Mouse (Mus musculus) megakaryocyte progenitor cell, adult 5-6 weeks (primary cell): ENCODE results near the gene Setd3. TPM values are rescaled to one million over a fixed set of nuclear protein-coding genes. Genes with fewer than 3 reads are reported as not detected.
"Not testable (repeated sequence)": the region's sequence is repeated elsewhere in the genome, so short reads cannot be mapped to it uniquely, and the experiment has no call there.

Source experiments
- ATAC-seq: replicated peaks from 2 replicates; pipeline ENCODE4 v1.8.0; 2016; ENCODE audit warnings: mild to moderate bottlenecking, moderate TSS enrichment, inconsistent platforms; ENCODE audit not compliant: poor library complexity
- total RNA-seq, 2 experiments: library from RNA; stranded (forward) in 1 of 2; stranded (reverse) in 1 of 2; fragments of 157-497, 149-512 nt in 1 of 2; fragments of 200-1000 nt in 1 of 2; gene quantifications; 2 replicates each; pipeline versions ENCODE4 v1.2.3 to v1.2.4; 2015 to 2017

Gene Setd3
- total RNA-seq, 2 experiments from 2014 or later = 44.5 to 78.3 TPM

DNA sequence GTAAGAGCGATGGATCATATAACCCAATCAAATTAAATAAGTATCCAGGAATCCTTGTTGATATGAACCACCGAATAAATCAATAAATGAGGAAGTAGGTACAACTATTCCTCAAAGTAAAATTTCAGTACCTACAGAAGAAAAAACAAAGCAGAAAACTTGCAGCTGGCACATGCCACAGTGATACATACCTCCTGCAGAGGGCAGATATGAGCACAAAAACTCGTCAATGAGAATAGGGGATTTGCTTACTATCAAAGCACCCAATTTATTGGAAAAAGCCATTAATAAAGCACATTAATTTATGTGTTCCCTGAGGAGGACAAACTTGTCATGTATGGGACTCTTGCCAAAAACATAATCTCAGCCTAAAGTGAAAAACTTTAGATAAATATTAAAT lies 29.4 kb downstream of the Setd3 start:
- peak; percentile 52 for ATAC-seq

DNA sequence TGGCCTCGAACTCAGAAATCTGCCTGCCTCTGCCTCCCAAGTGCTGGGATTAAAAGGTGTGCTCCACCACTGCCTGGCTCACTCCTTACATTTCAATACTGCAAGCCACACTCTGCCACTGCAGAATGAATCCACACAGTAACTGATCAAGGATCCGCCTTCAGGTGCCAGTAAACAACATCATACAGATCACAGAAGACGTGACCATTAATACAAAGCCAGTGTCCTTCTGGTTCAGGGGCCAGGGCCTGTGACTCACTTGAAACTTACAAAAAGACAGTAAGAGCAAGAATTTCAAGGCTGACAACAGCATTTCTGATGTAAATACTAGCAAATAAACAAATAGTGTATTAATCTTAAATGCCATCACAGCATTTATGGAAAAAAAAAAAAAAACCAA lies 33.9 kb downstream of the Setd3 start:
- no peak for ATAC-seq

DNA sequence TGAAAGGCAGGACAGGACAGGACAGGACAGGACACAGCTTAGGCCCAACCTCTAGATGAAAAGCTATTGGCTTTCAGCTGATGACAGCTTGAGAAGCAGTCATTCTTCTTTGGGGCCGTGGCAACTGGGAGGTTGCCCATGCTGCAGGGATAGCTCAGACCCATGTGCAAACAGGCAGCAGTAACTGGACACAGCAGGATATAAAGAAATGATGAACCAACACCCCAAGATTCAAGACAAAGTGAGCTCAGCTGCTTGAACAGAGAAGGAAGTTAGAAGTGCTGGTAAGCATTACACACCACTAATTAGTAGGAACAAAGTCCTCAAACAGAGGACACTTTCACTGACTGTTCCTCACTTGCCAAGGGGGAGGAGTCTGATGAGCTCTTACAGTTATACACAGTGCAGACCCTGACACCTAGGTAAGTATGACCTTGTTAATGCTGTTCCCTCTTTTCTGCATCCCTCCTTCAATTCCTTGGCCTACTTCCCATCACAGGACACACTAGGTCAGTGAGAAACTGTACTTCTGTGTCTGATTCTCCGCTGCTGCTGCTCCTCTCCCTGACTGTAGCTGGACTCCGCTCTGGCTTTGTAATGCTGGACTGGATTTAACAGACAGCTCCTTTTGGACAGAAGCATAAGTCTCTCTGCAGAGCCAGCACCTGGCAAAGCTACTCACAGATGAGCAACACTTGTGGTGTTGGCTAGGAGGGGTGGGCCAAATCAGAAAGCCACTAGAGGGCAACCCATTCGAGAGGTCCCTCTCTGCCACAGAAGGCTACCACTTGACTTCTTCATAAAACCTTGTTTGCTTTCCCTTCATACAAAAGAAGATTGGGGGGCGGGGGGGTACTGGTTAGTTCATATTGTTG lies 35.3 kb downstream of the Setd3 start:
- ATAC-seq = no peak

DNA sequence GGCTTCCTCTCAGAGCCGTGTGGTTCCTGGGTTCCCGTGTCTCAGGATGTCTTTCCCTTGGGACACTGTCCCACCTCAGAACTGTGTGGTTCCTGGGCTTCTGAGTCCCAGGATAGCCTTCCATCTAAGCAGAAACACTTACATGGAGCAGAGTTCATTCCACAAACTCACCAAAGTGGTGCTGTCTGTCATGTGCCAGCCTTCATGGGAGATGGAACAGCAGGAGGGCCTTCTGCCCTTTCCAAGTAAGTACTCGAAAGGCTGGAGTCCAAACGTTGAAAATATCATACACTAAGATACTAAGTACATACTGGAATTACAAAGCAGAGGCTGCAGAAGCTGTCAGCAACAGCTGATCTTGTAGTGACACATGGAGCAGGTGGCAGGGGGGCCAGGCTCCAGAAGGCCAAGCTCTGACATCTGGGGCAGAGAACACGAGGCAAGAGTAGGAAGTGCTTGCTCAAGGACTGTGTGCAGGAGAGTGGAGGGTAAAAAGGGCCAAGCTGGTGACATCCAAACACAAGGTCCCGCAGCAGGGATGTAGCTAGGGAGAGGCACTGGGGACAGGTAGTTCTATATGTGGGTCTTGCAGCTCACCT lies 43.4 kb downstream of the Setd3 start:
- no peak for ATAC-seq

DNA sequence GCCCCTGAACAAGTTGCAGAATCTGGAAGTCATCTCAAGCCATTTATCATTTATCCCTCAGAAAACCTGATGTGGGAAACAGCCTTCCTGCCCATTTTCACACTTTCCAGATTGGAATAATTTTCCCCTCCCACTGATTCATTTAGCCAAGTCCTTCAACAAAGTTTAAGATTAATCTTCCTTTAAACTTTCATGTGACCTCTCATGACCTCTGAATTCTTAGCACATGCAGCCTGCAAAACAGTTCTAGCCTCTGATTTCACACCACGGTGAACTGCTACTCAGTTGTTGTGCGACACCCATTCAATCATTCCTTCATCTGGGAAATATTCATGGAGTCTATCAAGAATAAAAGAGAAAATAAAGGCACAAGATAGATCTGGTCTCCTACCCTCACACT lies 45.9 kb downstream of the Setd3 start:
- ATAC-seq = no peak

DNA sequence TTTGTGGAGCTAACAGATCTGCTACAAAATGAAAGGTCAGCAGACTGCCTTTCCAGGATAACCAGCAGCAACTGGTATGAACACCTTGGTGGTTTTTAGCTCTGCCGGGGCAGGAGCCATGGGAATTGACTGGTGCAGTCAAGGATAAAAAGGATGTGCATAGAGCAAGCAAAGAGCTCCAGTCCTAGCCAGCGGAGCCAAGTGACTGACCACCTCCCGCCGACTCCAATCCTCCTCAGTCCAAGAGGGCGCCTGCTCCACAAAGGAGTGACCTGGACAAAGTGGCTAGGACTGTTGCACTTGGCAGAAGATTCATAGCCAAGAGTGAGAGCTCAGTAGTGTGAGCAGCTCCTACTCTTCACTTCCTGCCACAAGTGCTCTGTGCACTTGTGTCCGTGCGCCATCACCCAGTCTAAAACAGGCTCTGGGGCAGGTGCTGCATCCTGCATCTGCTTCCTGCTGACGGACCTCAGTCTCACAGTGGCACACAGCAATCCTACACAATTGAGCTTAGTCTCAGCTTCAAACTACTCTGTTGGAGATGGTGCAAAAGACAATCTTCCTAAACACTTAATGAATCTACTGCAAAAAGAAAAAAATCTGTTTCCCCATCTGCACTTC lies 46.6 kb downstream of the Setd3 start:
- no peak for ATAC-seq

DNA sequence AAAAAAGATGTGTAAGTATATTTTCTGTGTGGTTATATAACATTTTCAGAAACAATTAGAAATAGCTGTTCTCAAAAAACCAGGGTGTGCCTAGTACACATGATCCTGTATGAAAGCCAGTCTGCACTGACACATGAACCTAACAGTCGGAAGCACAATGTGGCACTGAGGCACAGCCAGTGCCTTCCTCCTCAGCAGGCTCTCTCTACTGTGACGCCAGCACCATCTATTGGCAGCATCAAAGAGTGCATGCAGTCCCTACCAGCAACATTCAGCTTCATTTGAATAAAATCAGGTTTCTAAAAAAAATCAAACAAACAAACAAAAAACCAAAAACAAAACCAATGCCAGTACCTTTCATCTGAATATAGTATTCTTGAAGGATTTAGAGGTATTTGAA lies 57.8 kb downstream of the Setd3 start:
- peak; percentile 99 for ATAC-seq

DNA sequence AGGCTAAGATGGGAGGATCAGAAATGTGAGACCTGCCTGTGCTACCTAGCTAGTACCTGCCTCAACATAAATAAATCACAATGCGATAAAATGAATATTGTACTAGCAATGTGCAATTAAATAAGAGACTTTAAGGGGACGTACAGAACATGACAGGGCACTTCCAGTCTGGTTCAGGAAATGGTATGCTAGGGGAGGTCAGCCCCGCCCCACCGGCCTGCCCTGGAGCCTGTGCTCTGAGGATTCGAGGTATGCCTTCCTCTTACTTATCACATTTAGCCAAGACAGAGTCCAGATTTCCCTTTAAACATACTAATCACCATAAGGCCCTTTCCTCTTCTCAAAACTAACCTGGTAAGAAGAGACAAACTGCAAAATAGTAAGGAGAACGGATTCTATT lies 58.7 kb downstream of the Setd3 start:
- peak; percentile 45; the same call in 1 of the 2 replicates for ATAC-seq

DNA sequence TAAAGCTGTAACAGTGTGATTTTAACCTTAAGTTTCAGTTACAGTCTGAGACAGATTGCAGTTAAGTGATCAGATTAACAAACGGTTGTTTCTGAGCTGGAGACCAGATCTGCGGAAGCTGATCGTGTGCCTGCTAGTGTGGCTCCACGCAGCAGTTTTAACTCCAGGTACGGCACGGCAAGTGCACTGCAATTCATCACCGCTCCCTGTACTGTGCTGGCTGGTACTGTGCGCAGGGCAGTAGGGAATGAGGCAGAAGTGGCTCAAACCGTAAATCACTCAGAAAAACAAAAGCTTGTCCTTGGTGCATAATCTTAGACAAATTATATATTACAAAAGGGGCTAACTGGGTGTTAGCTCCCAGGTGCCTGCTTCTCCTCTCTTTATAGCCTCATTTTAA lies 59.2 kb downstream of the Setd3 start:
- ATAC-seq = no peak

DNA sequence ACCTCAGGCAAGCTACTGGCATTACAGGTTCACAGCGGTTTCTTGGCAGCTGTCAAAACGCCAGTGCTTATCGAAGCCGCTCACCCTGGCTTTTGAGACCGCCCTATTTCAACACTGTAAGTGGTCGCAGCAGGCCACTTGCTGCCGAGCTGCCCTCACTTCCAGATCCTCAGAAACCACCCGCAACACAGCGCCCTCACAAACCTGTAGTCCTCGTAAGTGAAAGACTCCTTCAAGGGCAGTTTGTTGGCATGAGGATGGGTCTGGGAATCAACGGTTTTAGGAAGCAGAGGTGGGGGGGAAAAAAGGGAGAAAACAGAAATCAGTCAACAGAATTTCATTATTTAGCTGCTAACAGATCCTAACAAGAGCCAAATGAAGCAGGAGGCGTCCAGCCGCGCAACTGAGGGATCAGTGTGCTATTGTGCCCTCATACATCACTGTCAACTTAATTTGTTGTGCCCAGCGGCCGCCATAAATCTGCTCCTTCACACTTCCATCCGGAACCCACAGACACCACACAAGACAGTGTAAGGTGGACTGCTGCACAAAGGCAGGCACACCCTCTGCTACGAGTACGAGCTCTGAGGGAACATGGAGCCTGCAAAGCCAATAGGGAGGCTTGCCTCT lies 60.1 kb downstream of the Setd3 start:
- ATAC-seq = no peak

DNA sequence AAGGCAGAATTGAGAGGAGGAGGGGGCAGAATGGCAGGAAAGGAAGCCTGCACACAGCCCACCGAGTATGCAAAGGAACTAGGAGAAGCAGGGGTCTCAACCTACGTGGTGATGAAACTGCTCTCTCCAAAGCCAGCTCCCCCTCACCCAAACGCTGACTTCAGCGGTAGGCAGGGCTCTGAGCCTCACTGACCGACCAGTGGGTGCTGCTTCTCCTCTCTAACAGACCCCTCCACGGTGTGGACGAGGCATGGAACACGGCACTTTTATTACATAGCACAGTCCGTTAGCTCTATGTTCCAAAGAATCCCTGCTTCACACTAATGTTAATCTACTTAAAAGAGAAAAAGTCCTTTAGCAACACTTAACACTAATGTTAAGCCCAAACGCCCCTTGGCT lies 60.6 kb downstream of the Setd3 start:
- ATAC-seq = no peak

DNA sequence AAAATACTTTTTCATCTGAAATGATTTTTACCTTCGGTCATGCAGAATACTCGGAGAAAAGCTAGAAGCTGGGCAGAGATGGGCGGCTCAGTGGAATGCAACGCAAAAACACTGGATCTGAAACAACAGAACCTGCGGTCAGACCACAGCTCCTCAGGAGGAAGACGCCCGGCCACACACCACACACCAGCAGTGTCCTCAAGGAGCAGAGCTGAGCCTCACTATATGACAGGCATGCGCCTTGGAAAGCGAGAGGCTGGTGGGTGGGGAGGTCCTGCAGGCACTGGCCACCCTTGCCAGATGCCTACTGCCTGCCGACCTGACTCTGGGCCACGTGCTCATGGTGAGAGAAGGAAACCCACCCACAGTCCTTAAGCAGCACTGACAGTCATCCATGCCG lies 67.9 kb downstream of the Setd3 start:
- no peak for ATAC-seq

DNA sequence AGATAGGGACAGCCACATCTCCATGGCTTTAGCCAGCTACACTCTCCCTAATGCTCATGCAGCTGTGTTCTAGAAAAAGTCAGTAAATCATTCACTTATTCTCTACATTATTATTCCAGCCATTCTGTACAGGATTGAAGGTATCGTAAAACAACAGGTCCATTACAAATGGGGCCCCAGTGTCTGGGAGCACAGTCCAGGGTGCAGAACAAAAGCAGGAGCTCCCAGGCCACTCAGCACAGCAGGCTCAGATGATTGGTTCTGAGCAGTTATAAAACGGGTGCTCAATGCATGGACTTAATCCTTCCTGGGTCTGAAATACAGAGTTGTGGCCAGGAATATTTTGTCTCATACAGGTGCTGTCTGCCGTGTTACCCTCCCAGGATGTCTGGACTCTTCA lies 68.4 kb downstream of the Setd3 start:
- ATAC-seq = no peak

DNA sequence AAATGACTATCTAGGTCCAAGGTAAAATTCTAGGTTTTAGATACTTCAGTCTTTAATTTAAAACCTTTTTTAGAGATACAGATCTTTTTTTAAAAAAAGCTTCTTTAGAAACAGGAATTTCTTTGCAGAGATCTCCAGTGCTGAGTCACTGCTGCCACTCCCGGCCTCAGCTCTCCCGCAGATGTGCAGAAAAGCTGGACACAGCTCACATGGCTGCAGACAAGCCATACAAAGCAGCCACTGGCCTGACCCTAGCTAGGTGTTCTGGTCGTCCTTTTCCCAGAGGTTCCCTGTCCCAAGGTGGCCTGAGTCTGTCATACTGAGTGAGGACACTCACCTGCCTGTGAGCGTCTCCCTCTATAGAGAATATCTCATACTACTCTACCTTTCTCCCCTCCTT lies 69.4 kb downstream of the Setd3 start:
- ATAC-seq = no peak

DNA sequence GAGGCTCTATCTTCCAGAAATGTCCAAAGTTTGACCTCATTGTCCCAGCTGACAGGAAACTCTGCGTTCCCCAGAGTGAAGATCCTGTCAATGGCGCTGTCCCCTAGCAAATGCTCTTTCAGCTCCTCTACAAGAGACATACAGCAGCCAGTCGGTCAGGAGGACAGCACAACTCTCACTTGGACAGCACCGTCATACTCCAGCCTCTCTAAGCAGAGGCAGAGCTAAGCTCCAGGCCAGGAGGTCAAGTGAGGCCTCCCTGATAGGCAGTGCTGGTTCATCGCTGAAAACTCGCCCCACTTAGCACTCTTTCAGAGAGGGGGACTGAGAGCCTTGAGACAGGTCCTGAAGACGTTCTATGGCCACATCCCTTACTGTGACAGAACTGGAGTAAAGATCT lies 70.5 kb downstream of the Setd3 start:
- ATAC-seq = not testable (repeated sequence)

DNA sequence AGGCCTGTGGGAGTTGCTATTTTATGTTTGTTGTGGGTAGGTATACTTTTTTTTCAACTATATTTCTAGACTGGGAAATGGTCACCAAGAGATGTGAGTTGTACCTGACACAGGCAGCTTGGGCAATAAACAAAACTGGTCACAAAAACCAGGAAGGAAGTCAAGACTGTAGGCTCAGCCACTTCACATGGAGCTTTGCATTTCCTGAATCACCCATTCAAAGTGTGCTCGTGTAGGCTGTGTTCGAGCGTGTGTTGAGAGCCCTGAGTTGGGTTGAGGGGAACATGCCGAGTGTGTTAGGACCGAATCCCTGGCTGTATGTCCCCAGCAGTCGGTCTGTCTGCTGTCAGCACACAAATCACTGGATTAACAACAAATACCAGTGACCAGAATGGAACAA lies 75.8 kb downstream of the Setd3 start:
- ATAC-seq = peak; percentile 76

DNA sequence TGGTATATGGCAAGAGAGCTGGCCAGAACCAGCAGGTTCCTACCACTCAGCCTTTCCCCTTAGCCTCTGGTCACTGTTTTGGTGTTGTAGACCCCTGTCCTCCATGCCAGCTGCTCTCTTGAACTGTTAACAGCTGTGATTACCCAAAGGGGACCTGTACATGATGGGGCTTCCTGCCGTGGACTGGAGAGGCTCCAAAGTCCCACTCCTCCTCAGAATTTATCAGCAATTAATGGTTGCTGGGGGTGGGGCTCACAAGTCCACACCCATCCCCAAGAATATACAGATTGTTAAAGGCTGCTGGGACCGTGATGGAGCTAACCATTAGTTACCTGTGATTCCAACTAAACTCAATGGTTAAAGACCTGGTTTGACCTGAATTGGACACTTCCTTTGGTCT lies 77.0 kb downstream of the Setd3 start:
- no peak for ATAC-seq

DNA sequence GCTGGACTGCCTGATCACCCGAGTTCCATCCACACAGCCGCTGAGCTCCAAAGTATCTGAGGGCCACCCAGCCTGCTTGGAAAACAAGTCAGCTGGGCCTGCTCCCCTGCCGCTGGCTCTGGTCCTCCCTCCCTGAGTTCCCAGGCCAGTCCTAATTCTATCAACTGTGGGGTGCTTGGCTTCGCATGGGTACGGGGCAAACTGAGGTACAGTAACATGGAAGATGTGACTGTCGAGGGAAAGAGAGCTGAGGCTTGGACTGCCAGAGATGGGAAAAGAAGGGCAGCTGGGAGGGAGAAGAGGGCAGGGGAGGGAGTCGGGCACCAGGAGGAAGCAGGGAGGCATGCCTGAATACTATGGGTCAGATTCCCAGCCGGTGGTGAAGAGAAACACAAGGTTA lies 78.9 kb downstream of the Setd3 start:
- no peak for ATAC-seq

DNA sequence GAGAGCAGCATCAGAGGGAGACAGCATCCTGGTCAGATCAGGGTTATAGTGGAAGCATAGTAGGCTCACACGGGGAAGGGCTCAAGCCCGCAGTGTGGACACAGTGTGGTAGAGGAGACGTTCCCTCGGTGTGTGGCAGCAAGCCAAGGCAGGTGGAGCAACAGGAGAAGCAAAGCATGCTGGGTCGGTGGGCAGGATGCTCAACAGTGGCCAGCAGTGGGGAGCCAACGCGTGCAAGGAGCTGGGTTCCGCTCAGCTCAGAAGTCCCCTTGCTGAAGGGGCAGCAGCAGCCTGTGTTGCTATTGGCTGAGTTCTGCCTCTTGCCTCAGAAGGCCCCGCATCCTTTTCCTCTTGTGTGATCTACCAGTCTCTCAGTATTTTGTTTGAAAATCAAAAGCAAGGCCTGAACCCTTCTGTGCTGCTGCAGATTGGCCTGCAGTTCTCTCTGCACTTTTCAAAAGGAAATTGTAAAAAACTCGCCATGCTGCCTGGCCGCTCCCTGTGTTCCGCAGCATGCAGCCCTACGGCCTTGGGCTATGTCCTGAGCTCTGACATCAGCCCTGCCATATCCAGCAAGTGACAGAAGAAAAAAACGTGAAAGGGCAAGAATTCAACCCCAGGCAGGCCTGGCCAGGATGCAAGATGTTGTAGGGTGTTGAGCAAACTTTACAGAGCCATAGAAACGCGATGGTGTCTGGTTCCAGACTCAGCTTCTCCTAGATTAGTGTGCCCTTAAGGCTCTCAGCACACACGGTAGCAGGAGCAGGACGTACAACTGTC lies 80.7 kb downstream of the Setd3 start:
- no peak; the same call in 1 of the 2 replicates for ATAC-seq

DNA sequence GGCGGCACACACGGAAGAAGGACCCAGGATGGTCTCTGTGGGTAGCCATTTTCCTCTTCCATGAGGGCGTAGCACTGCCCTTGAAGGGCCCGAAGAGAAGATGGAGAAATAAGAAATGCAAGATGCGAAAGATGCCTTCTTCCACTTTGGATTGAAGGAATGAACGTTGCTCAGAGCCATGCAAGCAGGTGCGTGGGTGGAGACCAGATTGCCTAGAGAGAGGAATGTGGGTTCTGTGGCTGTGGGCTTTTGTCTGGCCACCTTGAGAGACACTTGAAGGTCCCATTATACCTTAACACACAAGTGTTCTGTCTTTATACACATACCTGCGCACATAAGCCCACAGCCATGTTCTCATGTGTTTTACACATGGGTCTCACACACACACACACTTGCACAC lies 81.5 kb downstream of the Setd3 start:
- no peak for ATAC-seq

DNA sequence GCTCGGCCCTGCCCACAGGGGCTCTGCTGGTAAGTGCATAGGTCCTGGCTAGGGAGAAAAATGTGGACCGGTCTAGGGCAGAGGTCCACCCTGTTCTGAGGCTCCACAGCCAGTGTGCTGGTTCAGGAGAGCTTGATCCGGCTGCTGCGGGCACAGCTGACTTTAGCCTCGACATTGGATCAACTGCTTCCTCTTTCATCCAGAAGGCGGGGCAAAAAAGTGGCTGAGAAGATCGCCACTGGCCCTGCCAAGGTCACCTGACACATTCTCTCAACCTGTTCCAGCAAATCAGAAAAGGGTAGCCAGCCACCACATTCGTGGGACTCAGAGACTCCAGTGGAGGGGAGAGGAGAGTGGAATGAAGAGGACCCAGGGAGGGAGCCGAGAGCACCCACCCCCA lies 90.9 kb downstream of the Setd3 start:
- ATAC-seq = peak; percentile 67
